Mouse (Mus musculus): ENCODE measurements around the gene Tspan31. TPM values are rescaled to one million over a fixed set of nuclear protein-coding genes. Genes with fewer than 3 reads are reported as not detected.

The Tspan31 gene
- total RNA-seq (2021) = 10 to 100 TPM; 57.2 to 62.1 TPM
- long read RNA-seq, experiment 1, transcript Tspan31-201 (6 exons, 1,556 nt) = major isoform, 31 of 37 reads
- long read RNA-seq, experiment 1, partial matches to known transcripts = 4 of 37 reads
- long read RNA-seq, experiment 1, other reads (novel, unspliced or antisense) = 2 of 37 reads
- long read RNA-seq, experiment 2, transcript Tspan31-201 (6 exons, 1,556 nt) = major isoform, 70 of 89 reads
- long read RNA-seq, experiment 2, partial matches to known transcripts = 11 of 89 reads
- long read RNA-seq, experiment 2, other reads (novel, unspliced or antisense) = 8 of 89 reads

DNA sequence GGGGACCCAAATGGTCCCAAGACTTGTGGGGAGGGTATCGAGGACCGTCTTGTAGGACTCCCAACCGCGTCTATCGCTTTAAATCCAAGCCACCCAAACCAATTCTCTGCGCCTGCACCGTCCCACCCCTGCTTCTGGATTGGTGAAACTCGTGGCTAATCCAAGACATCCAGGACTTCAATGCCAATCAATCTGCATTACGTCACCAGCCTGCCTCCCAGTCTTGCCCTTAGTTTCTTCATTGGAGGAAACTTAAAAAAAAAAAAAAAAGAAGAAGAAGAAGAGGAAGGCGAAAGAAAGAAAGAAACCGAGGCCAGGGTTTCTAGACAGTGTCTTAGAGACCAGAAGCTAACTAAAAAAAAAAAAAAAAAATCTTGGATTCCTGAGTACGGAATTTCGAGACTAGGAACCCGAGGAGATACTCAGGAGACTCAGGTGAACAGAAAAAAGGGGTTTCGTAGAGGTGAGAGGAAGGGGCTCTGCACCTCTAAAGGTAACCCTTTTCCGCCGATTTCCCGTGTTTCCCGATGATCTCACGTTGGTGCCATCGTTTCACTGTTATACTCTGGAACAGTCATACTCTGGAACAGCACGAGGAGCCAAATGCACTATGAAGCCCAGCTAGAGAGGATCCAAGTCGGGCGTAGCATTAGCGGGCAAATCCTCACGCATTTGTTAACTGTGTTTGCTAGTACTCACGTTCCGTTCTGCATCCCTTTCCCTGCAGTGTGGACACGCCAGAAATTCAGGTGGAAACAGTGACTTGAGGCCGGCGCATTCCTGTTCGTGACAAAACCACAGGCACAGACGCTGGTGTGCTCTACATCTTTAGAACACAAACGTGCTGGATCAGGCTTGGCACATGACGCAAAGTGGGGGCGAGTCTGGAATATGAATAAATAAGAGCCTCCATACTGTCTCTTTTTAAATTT is at the start of gene Tspan31:
Gene Tspan31 (minus strand): TSS at position 75 of the 932 bp plus-strand sequence.
- peak within 1 kb of the TSS; percentile 89 for H3K4me3 ChIP-seq
- TF ChIP-seq CTCF (conservative IDR thresholded peaks at IDR 0.05) = no peak
- DNase-seq (ENCODE audit: low spot score in 2 of 2) = peak; percentile 90 to 97
- peak within 1 kb of the TSS; percentile 94 for H3K27ac ChIP-seq

DNA sequence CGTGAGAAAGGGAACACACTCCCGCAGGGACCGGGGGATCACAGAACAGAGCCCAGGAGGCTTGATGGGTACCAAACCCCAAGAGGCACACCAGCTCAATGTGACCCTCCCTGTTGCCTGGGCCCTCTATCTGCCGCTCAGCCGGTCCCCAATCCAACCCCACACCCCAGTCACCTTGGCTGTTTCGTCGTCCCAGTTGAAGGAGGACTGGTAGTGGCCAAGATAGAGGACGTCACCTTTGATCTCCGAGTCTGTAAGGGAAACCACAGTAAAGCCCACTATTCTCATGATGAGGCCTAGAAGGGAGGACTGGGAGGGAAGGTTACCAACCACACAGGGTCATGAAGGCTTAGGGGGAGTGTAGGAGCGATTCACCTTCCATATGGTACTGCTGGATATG is 49.2 kb upstream of the Tspan31 start:
- Histone ChIP-seq H3K4me3 (no peak overlapping the region), H3K27ac (no peak overlapping the region)
- TF ChIP-seq CTCF (conservative IDR thresholded peaks at IDR 0.05) = no peak
- no peak for DNase-seq (ENCODE audit: low spot score in 2 of 2)

DNA sequence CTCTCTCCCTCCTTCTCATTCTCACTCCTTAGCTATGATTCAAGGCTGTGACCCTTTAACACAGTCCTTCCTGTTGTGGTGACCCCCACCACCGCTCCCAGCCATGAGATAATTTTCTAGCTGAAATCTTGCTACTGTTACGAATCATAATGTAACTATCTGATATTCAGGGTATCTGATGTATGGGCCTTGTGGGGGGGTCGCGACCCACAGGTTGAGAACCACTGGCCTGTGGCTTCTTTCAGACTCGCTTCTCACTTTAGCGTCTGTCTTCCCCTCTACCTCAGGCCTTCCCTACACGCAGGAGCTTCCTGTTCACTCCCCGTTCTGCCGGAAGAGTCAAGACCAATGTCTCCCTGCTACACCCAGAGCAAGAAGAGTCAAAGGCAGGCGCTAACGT is 48.4 kb upstream of the Tspan31 start:
- Histone ChIP-seq H3K27ac (no peak overlapping the region), H3K4me3 (no peak overlapping the region)
- no peak for TF ChIP-seq CTCF (conservative IDR thresholded peaks at IDR 0.05)
- no peak for DNase-seq (ENCODE audit: low spot score in 2 of 2)

DNA sequence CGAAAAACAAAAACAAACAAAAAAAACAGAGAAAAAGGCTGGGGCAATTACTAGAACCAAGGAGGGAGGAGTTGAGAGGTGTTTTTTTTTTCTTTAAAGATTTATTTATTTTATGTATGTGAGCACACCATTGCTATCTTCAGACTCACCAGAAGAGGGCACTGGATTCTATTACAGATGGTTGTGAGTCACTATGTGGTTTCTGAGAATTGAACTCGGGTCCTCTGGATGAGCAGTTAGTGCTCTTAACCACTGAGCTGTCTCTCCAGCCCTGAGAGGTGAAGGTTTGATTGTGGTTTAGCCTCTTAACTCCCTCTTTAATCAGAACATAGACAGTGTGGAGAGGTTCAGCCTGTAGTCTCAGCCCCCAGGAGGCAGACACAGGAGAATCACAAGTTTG is 45.0 kb upstream of the Tspan31 start:
- DNase-seq (ENCODE audit: low spot score in 2 of 2) = no peak
- Histone ChIP-seq H3K27ac (no peak overlapping the region), H3K4me3 (no peak overlapping the region)
- peak; percentile 64 for TF ChIP-seq CTCF (conservative IDR thresholded peaks at IDR 0.05)

DNA sequence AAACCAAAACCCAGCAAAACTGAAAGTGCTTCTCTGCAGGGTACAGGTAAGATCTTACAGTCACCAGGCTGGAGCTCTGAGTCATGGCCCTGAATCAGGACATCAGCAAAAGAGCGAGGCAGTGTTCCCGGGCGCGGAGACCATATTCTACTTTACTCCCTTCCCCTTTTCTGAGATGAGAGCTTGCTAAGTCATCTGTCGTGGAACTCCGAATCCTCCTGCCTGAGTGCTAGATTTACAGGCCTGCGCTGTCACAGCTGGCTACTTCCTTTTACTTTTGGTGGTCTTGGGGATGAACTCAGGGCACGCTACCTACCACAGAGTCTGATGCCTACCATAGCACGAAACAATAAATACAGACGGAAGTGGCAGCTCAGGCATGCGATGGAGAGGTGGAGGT is 44.3 kb upstream of the Tspan31 start:
- no peak for TF ChIP-seq CTCF (conservative IDR thresholded peaks at IDR 0.05)
- Histone ChIP-seq H3K27ac (no peak overlapping the region), H3K4me3 (no peak overlapping the region)
- no peak for DNase-seq (ENCODE audit: low spot score in 2 of 2)

DNA sequence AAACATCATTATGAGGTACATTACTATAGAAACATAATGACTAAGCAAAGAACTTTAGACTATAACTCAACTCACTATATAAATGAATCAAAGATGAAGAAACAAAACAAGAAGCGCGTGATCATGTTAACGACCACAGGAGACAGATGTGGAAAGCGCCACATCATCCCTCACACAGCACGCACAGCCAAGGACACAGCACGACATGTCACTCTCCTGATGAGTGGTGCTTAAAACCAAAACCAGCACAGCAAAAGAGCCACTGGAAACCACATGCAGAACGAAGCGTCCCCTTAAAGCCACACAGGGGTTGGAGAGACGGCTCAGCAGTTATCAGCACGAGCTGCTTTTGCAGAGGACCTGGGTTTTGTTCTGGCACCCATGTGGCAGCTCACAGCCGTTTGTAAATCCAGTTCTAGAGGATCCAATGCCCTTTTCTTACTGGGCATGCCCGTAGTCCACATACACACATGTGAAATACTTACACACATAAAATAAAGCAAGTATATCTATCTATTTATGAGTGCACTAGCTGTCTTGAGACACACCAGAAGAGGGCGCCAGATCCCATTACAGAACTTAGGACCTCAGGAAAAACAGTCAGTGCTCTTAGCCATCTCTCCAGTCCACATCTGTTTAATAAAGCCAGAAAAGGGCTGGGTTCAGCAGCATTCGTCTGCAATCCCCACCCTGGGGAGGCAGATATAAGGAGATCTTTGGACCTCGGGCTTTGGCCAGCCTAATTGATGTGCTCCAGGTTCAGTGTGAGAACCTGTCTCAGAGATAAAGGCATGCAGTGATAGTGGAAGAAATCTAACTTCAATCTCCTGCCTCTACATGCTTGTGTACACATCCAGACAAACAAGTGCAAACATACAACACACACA is 41.2 kb upstream of the Tspan31 start:
- TF ChIP-seq CTCF (conservative IDR thresholded peaks at IDR 0.05) = peak; percentile 76

DNA sequence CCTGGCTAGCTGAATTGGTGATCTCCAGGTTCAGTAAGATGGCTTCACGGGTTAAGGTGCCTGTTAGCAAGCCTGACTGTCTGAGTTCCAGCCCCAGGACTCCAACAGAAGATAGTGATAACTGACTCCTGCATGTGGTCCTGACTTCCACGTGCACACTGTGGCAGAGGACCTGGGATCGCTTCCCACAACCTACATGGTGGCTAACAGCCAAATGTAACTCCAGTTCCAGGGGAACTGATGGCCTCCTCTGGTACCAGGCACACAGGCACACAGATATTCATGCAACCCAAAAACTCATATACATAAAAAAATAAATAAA is 38.2 kb upstream of the Tspan31 start:
- H3K4me3 ChIP-seq = no peak overlapping the region
- no peak for TF ChIP-seq CTCF (conservative IDR thresholded peaks at IDR 0.05)
- H3K27ac ChIP-seq = no peak overlapping the region
- no peak for DNase-seq (ENCODE audit: low spot score in 2 of 2)

More for the DNA sequence above, 41.2 kb upstream of the Tspan31 start:
- no peak for DNase-seq (ENCODE audit: low spot score in 2 of 2)
- no peak overlapping the region for H3K4me3 ChIP-seq
- H3K27ac ChIP-seq = no peak overlapping the region

DNA sequence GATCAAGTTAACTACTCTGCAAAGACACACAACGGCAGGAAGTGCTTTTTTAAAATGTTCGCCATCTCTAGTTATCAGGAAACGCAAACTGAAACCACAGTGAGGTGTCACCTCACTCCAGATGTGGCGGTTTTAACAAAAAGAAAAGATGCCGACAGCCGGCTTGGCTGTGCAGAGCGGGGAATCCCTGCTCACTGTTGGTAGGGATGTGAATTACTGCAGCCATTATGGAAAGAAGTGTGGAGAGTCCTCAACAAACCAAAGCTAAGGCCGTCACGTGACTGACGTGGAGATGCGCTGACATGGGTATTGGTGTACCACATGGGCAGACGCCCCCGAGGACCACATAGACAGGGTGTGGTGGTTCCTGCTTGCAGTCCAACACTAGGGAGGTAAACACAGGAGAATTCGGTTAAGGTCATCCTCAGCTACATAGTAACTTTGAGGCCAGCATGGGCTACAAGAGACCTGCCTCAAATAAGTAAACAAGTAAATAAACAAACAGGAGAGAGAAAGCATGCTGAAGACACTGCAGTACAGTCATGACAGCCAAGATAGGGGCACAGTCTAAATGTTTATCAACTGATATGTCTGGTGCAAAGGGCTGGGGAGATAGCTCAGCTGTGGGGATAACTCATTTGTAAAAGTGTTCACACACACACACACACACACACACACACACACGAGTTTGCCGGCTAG is 37.6 kb upstream of the Tspan31 start:
- DNase-seq (ENCODE audit: low spot score in 2 of 2) = no peak
- H3K4me3 ChIP-seq = no peak overlapping the region
- TF ChIP-seq CTCF (conservative IDR thresholded peaks at IDR 0.05) = no peak
- H3K27ac ChIP-seq = no peak overlapping the region

DNA sequence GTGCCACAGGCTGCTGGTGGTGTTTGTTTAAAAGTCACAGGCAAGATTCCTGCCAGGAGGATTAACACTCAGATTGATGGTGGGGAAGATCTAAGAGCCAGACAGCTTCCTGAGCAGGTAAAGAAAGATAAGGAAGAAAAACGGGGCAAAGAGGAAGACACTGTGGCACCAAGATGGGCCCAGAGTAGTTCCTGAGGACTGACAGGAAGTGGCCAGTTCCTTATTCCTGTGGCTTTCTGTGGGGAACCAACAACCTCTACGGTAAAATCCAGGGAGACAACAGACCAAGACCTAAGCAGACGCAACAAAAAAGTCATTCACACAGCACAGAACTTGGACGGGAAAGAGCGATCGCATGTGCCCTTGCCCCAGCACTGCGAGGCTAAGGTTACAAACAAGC is 33.6 kb upstream of the Tspan31 start:
- H3K27ac ChIP-seq = no peak overlapping the region
- TF ChIP-seq CTCF (conservative IDR thresholded peaks at IDR 0.05) = no peak
- DNase-seq (ENCODE audit: low spot score in 2 of 2) = no peak
- no peak overlapping the region for H3K4me3 ChIP-seq

DNA sequence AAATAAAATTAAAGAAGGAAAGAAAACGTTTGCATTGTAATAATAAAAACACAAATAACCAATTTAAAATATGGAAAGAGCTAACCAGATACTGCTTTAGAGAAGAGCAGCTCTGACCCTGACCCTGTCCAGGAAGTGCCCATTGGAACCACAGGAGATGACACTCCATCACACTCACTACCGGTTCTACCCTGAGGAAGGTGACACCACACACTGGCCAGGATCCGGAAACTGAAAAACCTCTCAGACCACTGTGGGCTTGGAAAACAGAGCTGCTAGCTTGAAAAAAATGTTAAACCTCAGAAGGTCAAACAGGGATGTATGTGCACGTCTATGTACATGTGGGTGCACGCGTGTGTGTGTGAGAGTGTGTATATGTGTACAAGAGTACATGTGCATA is 31.1 kb upstream of the Tspan31 start:
- TF ChIP-seq CTCF (conservative IDR thresholded peaks at IDR 0.05) = no peak
- no peak overlapping the region for H3K27ac ChIP-seq
- no peak overlapping the region for H3K4me3 ChIP-seq
- no peak for DNase-seq (ENCODE audit: low spot score in 2 of 2)

DNA sequence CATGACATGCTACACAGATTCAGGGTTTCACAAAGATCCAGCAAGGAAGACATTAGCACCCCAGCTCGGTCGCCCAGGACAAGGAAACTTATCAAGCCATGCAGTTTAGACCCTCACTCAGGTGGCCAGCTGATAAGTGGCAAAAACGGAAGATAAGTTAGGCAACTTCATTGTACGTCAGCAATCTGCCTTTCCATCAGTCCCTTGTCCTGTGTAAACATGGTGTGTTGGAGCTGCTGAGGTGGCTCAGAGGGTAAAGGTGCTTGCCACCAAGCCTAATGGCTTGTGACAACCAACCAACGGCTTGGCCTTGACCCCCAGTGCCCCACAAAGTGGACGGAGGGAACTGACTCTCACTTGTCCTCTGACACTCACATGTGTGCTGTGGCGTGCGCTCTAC is 30.4 kb upstream of the Tspan31 start:
- no peak for DNase-seq (ENCODE audit: low spot score in 2 of 2)
- no peak for TF ChIP-seq CTCF (conservative IDR thresholded peaks at IDR 0.05)
- Histone ChIP-seq H3K4me3 (no peak overlapping the region), H3K27ac (no peak overlapping the region)

DNA sequence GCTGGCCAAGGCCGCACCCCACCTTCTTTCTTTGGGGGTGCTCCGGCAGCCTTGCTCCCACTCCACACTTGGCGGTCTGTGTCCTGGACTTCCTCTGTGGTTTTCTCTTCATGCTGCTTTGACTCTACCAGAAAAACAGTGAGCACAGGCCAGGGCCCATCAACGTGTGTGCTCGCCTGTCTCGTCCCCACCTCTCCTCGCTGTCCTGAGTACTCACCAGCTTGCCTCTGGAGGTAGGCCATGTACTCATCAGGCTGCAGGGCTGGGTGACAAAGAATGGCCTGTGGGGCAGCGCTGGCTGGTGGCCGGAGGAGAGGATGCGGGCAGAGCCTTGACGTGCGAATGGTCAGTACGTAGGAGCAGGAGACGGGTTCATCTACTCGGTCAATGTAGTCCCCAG is 29.8 kb upstream of the Tspan31 start:
- no peak for TF ChIP-seq CTCF (conservative IDR thresholded peaks at IDR 0.05)
- Histone ChIP-seq H3K4me3 (no peak overlapping the region), H3K27ac (no peak overlapping the region)
- no peak for DNase-seq (ENCODE audit: low spot score in 2 of 2)

Measured in layer of hippocampus, adult 2 months (tissue).